Mouse (Mus musculus): ENCODE data around the gene Hist1h4a.

GRCm38 (mm10) chr13:23751478-23751956, 9.5 kb downstream of the Hist1h4a start:
- no peak for TF ChIP-seq CTCF (IDR thresholded peaks at IDR 0.05; ENCODE audit: low read depth)
- no peak for TF ChIP-seq EP300 (IDR thresholded peaks at IDR 0.05; ENCODE audit: low read depth)

Measured in heart, postnatal 0 days (tissue).